Mouse (Mus musculus): ENCODE results near the gene Pcnx.
"Not testable (repeated sequence)": the region's sequence is repeated elsewhere in the genome, so short reads cannot be mapped to it uniquely, and the experiment has no call there.

The Pcnx gene

DNA sequence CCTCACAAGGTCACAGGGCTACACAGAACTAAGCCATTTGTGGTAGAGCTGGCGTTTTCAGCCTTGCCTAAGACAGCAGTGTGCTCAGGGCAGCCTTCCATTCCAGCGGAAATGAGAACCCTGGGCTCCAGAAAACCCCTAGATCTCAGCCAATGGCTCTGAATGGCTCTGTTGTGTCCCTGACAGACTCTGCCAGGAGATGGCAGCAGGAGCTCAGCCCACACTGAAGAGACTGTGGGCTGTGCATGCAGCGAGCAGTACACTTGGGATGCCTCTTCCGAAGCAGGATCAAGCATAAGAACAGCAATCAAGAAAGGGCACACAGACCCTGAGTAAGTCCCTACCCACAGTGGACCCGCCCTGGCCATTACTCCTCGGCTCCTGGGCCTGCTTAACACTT, 173.7 kb downstream of the Pcnx start:
- in situ Hi-C loops (cut with MboI; ENCODE audit: unreplicated experiment in 2 of 2), result not testable (repeated sequence)

DNA sequence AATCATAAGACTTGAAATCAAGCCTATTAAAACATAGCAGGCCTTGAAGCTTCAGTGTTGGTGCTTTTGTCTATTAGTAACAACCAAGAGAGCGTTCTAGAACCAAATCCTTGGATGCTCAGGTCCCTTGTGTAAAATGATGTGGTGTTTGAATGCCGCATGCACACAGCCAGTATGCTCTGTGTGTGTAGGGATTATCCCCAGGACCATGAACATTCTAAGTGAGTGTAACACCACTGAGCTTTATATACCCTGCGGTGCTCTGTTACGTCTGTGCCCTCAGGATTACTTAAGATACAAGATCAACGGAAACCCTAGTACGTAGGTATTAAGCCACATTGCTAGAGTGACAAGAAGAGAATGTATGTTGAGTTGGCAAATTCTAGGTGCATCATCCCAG, 174.2 kb downstream of the Pcnx start:
- in situ Hi-C loops (cut with MboI; ENCODE audit: unreplicated experiment in 2 of 2), result not testable (repeated sequence)

GRCm38 (mm10) chr12:82044078-82044477, 184.3 kb downstream of the Pcnx start:
- in situ Hi-C loops (cut with MboI; ENCODE audit: unreplicated experiment in 2 of 2), result not testable (repeated sequence)
